Mouse (Mus musculus) midbrain, embryonic 15.5 days (tissue): ENCODE data around the gene Sox18. TPM values are rescaled to one million over a fixed set of nuclear protein-coding genes. Genes with fewer than 3 reads are reported as not detected.

Source experiments
- ATAC-seq: fragments of 200-750 bp; cut with Nextera tagmentation; replicated peaks from 2 replicates; pipeline ENCODE4 v1.8.0; 2017; ENCODE audit warnings: moderate TSS enrichment
- H3K27ac ChIP-seq: fragments of 300-500 bp; sonication (generic); 2 replicates; pipeline ENCODE4 v1.5.1; 2015; ENCODE audit warnings: mild to moderate bottlenecking, inconsistent platforms
- H3K27me3 ChIP-seq: fragments of 300-500 bp; sonication (generic); replicated peaks from 2 replicates; pipeline ENCODE4 v1.6.1; 2015; ENCODE audit warnings: inconsistent platforms
- H3K36me3 ChIP-seq: fragments of 300-500 bp; sonication (generic); replicated peaks from 2 replicates; pipeline ENCODE4 v1.6.1; 2015; ENCODE audit warnings: inconsistent platforms
- H3K4me1 ChIP-seq: fragments of 300-500 bp; sonication (generic); 2 replicates; pipeline ENCODE4 v1.6.1; 2015; ENCODE audit warnings: inconsistent platforms
- H3K4me2 ChIP-seq: fragments of 300-500 bp; sonication (generic); 2 replicates; pipeline ENCODE4 v1.6.1; 2015; ENCODE audit warnings: inconsistent platforms, mild to moderate bottlenecking, moderate library complexity
- H3K4me3 ChIP-seq: fragments of 300-500 bp; sonication (generic); 2 replicates; pipeline ENCODE4 v1.5.1; 2015; ENCODE audit warnings: mild to moderate bottlenecking, inconsistent platforms
- H3K9ac ChIP-seq: fragments of 300-500 bp; sonication (generic); 2 replicates; pipeline ENCODE4 v1.6.1; 2015; ENCODE audit warnings: mild to moderate bottlenecking, inconsistent platforms
- H3K9me3 ChIP-seq: fragments of 300-500 bp; sonication (generic); 2 replicates; pipeline ENCODE4 v1.6.1; 2016; ENCODE audit warnings: inconsistent platforms
- WGBS: fragments of 180-500 bp; shearing (Covaris S2); methylation state at CpG from one replicate; pipeline ENCODE4 v1.1.7; 2015; ENCODE audit warnings: mixed read lengths; 5-methylcytosine and 5-hydroxymethylcytosine counted together
- polyA plus RNA-seq: library from polyadenylated mRNA; unstranded; fragments of >200 nt; fragmentation: Nextera tagmentation; extraction: Ambion mirVana; gene quantifications from 2 replicates; pipeline ENCODE4 v1.2.1, GENCODE M21; 2015

Sox18 gene
- 18.3 and 19.7 TPM in 2 replicates for polyA plus RNA-seq

GRCm38 (mm10) chr2:181671326-181671725 lies at the start of gene Sox18:
TSS of gene Sox18 (minus strand) at chr2:181671640.
- 0% methylated on average over 43 of the region's 43 CpGs for WGBS
- ATAC-seq: 0 out of 2 replicates have a peak, but pooled peaks have one; percentile 28
- H3K27ac ChIP-seq: no peak within 1 kb of the TSS

GRCm38 (mm10) chr2:181721200-181721599 lies 49.8 kb upstream of the Sox18 start:
- peaks cover 30% of the 10 kb centered on the region for H3K4me1 ChIP-seq
- no peak overlapping the region for H3K27ac ChIP-seq
- no peaks in the 10 kb centered on the region for H3K9me3 ChIP-seq
- H3K9ac ChIP-seq: no peak overlapping the region
- H3K36me3 ChIP-seq: peaks cover 13% of the 10 kb centered on the region; the same call in 1 of the 2 replicates
- ATAC-seq: no peak
- no peak overlapping the region for H3K4me3 ChIP-seq
- H3K4me2 ChIP-seq: no peak overlapping the region
- no peaks in the 10 kb centered on the region for H3K27me3 ChIP-seq

More at GRCm38 (mm10) chr2:181671326-181671725, at the start of gene Sox18:
- Histone ChIP-seq H3K36me3 (no peaks in the 10 kb centered on the region), H3K4me3 (peak within 1 kb of the TSS; percentile 39), H3K27me3 (peaks cover 62% of the 10 kb centered on the region), H3K4me2 (peak within 1 kb of the TSS; percentile 65), H3K9me3 (no peaks in the 10 kb centered on the region), H3K9ac (peak within 1 kb of the TSS; percentile 29; the same call in 1 of the 2 replicates), H3K4me1 (peaks cover 22% of the 10 kb centered on the region)

GRCm38 (mm10) chr2:181720061-181720460 lies 48.6 kb upstream of the Sox18 start:
- Histone ChIP-seq H3K9ac (no peak overlapping the region), H3K4me1 (peaks cover 38% of the 10 kb centered on the region), H3K27me3 (no peaks in the 10 kb centered on the region), H3K4me2 (no peak overlapping the region), H3K4me3 (no peak overlapping the region), H3K27ac (no peak overlapping the region), H3K36me3 (peaks cover 13% of the 10 kb centered on the region; the same call in 1 of the 2 replicates), H3K9me3 (no peaks in the 10 kb centered on the region)
- WGBS: 29% methylated on average over 3 of the region's 3 CpGs
- ATAC-seq: no peak

GRCm38 (mm10) chr2:181716991-181717390 lies 45.6 kb upstream of the Sox18 start:
- H3K4me1 ChIP-seq: peaks cover 52% of the 10 kb centered on the region
- WGBS: 42% methylated on average over 3 of the region's 3 CpGs

DNA sequence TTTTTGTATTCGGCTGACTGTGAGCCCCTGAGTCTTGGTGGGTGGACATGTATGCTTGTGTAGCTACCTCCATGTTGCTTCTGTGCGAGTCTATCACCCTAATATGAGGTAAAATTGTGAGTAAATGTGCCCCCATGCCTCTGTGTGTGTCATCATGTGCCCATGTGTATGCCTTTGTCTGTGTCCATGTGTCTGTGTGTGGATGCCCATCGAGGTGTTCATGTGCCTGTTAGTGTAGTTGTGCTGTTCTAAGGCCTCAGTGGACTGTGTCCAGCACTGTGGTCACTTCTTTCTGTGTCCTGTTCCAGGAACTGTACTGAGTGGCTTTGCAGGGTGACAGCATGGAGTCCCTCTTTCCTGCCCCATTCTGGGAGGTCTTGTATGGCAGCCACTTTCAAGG lies 43.9 kb upstream of the Sox18 start:
- H3K4me2 ChIP-seq: peak overlapping the region; percentile 87
- 46% methylated on average over 3 of the region's 3 CpGs for WGBS
- peaks cover 11% of the 10 kb centered on the region; the same call in 1 of the 2 replicates for H3K36me3 ChIP-seq
- peak overlapping the region; percentile 62 for H3K4me3 ChIP-seq
- H3K4me1 ChIP-seq: peaks cover 49% of the 10 kb centered on the region
- H3K9ac ChIP-seq: peak overlapping the region; percentile 77
- peak; percentile 26 for ATAC-seq
- H3K27me3 ChIP-seq: no peaks in the 10 kb centered on the region
- no peaks in the 10 kb centered on the region for H3K9me3 ChIP-seq
- H3K27ac ChIP-seq: peak overlapping the region; percentile 94

More at GRCm38 (mm10) chr2:181716991-181717390, 45.6 kb upstream of the Sox18 start:
- Histone ChIP-seq H3K36me3 (peaks cover 13% of the 10 kb centered on the region; the same call in 1 of the 2 replicates), H3K27ac (no peak overlapping the region), H3K27me3 (no peaks in the 10 kb centered on the region), H3K9ac (peak overlapping the region; percentile 5; the same call in 1 of the 2 replicates), H3K9me3 (no peaks in the 10 kb centered on the region), H3K4me3 (peak overlapping the region; percentile 62), H3K4me2 (peak overlapping the region; percentile 87)
- ATAC-seq: no peak

DNA sequence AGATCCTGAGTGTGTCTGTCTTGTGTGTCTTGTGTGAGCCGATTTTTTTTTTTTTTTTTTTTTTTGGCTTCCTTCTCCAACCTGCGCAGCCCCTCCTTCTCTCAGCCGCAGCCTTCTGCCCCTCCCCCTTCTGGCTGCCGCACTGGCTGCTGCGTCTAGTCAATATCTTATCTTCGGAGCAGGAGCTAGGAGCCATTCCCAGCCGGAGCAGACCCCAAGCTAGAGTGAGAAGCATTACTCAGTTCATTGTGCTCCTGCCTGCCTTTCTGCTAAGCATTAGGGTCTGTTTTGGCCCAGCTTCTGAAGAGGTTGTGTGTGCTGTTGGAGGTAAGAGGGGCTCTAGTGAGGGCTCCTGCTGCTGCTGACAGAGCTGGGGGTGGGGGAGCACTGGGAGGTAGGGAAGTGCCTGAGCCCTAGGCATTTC lies 43.5 kb upstream of the Sox18 start, which contains the start of gene Oprl1:
Gene Oprl1, plus strand, starts transcription at position 114 of the 424 bp plus-strand sequence.
- 1% methylated on average over 7 of the region's 7 CpGs for WGBS

GRCm38 (mm10) chr2:181713749-181714148 lies 42.3 kb upstream of the Sox18 start:
- Histone ChIP-seq H3K27ac (peak overlapping the region; percentile 94), H3K9ac (0 out of 2 replicates have a peak overlapping the region, but pooled peaks have one; percentile 77), H3K9me3 (no peaks in the 10 kb centered on the region), H3K4me3 (peak overlapping the region; percentile 62; the same call in 1 of the 2 replicates), H3K4me2 (peak overlapping the region; percentile 87), H3K27me3 (no peaks in the 10 kb centered on the region), H3K36me3 (peaks cover 2% of the 10 kb centered on the region; the same call in 1 of the 2 replicates), H3K4me1 (peaks cover 48% of the 10 kb centered on the region)
- 41% methylated on average over 1 of the region's 1 CpGs for WGBS
- ATAC-seq: peak; percentile 90

More for the DNA sequence above, 43.5 kb upstream of the Sox18 start, which contains the start of gene Oprl1:
- Histone ChIP-seq H3K4me2 (peak within 1 kb of the TSS; percentile 87), H3K27ac (peak within 1 kb of the TSS; percentile 94), H3K27me3 (no peaks in the 10 kb centered on the region), H3K4me3 (peak within 1 kb of the TSS; percentile 62), H3K9ac (peak within 1 kb of the TSS; percentile 77), H3K36me3 (peaks cover 6% of the 10 kb centered on the region; the same call in 1 of the 2 replicates), H3K4me1 (peaks cover 48% of the 10 kb centered on the region), H3K9me3 (no peaks in the 10 kb centered on the region)
- peak; percentile 86 for ATAC-seq

- ATAC-seq: no peak
- no peaks in the 10 kb centered on the region for H3K4me1 ChIP-seq
- no peak overlapping the region for H3K27ac ChIP-seq
- no peaks in the 10 kb centered on the region for H3K36me3 ChIP-seq
- no peaks in the 10 kb centered on the region for H3K27me3 ChIP-seq
- H3K9ac ChIP-seq: no peak overlapping the region
- H3K4me2 ChIP-seq: no peak overlapping the region
- H3K9me3 ChIP-seq: no peaks in the 10 kb centered on the region
- H3K4me3 ChIP-seq: no peak overlapping the region
- 36% methylated on average over 4 of the region's 4 CpGs for WGBS
Measured at GRCm38 (mm10) chr2:181706668-181707067, 35.2 kb upstream of the Sox18 start.

DNA sequence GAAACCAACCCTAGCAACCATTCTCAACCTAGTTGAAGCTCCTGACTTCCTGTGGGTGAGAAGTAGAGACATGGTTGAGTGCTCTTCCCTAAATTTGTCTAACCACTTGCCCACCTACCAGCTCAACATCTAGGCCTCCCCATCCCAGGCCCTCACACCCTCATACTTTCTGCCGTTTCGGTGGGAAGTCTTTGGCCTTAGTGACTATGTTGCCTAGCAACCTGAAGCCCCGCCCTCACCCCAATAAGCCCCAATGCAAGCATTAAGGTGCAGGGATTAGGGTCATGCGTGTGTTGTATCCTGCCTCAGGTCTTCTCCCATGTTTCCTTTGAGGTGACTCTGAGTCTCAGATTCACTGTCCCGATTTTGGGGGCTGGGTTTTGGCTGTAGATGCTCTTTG lies 26.8 kb upstream of the Sox18 start, which contains the start of gene Lkaaear1:
Gene Lkaaear1, minus strand, starts transcription at position 202 of the 400 bp plus-strand sequence.
- Histone ChIP-seq H3K9ac (no peak within 1 kb of the TSS), H3K4me1 (peaks cover 6% of the 10 kb centered on the region), H3K27ac (no peak within 1 kb of the TSS), H3K36me3 (no peaks in the 10 kb centered on the region), H3K27me3 (no peaks in the 10 kb centered on the region), H3K4me2 (no peak within 1 kb of the TSS), H3K4me3 (no peak within 1 kb of the TSS), H3K9me3 (no peaks in the 10 kb centered on the region)
- 38% methylated on average over 5 of the region's 5 CpGs for WGBS
- no peak for ATAC-seq

DNA sequence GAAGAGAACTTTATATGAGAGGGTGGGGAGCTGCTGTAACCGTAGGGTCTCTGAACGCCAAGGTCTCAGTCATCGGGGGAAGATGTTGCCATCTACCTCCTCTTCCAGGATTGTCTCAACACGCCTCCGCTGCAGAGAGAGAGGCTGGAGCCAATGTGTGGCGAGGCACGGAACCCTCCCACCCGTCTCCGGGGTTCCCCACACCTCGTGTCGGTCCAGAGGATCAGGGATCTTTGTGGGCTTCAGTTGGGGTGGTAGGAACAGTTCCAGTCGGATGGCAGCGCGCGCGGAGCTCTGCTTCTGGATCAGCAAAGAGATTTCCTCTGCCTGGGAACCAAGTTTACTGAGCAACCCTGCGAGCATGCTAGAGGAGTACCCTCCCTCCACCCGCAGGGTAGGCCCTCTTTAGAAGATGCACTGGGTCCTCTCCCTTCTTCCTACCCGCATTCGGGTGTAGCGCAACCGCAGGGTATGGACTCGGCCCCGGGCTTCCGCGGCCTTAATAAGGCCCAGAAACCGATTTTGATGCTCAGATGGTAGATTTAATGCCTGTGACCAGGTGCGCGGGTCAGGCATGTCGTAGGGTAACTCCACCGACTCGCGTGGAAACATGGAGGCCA lies 25.5 kb upstream of the Sox18 start:
- Histone ChIP-seq H3K9ac (no peak overlapping the region), H3K36me3 (no peaks in the 10 kb centered on the region), H3K27me3 (no peaks in the 10 kb centered on the region), H3K4me2 (no peak overlapping the region), H3K4me1 (peaks cover 19% of the 10 kb centered on the region), H3K9me3 (no peaks in the 10 kb centered on the region), H3K4me3 (no peak overlapping the region), H3K27ac (no peak overlapping the region)
- 79% methylated on average over 33 of the region's 33 CpGs for WGBS
- ATAC-seq: no peak

- H3K4me2 ChIP-seq: no peak overlapping the region
- H3K4me3 ChIP-seq: no peak overlapping the region
- H3K27ac ChIP-seq: no peak overlapping the region
- H3K9me3 ChIP-seq: no peaks in the 10 kb centered on the region
- no peaks in the 10 kb centered on the region for H3K27me3 ChIP-seq
- no peaks in the 10 kb centered on the region for H3K36me3 ChIP-seq
- no peak for ATAC-seq
- H3K4me1 ChIP-seq: peaks cover 19% of the 10 kb centered on the region
- H3K9ac ChIP-seq: no peak overlapping the region
- 77% methylated on average over 1 of the region's 1 CpGs for WGBS
Measured at GRCm38 (mm10) chr2:181695776-181696175, 24.3 kb upstream of the Sox18 start.

GRCm38 (mm10) chr2:181694581-181694980 lies 23.1 kb upstream of the Sox18 start:
- H3K9ac ChIP-seq: no peak overlapping the region
- H3K27ac ChIP-seq: no peak overlapping the region
- ATAC-seq: no peak
- H3K36me3 ChIP-seq: no peaks in the 10 kb centered on the region
- H3K4me2 ChIP-seq: peak overlapping the region; percentile 96
- WGBS: 83% methylated on average over 3 of the region's 3 CpGs
- H3K9me3 ChIP-seq: no peaks in the 10 kb centered on the region
- no peak overlapping the region; the same call in 1 of the 2 replicates for H3K4me3 ChIP-seq
- peaks cover 19% of the 10 kb centered on the region for H3K4me1 ChIP-seq
- no peaks in the 10 kb centered on the region for H3K27me3 ChIP-seq
